Mouse (Mus musculus) liver, postnatal 0 days (tissue): Measurements from ENCODE around the gene D10Wsu102e.

Experiments
- CTCF ChIP-seq: sonication (generic); IDR thresholded peaks from 2 replicates; pipeline ENCODE4 v1.5.1; 2016; ENCODE audit warnings: antibody characterized with exemption, low read depth
- EP300 ChIP-seq: IDR thresholded peaks from 2 replicates; pipeline ENCODE4 v1.6.1; 2016; ENCODE audit warnings: antibody characterized with exemption, low read depth, mild to moderate bottlenecking

- TF ChIP-seq CTCF (no peak), EP300 (no peak)
These were observed 12.5 kb upstream of the D10Wsu102e start for GRCm38 (mm10) chr10:83347494-83347893.
